Comparison of ENCODE assay signal across 10 mouse cellular contexts in genomic region chr6:121144066-121144465, GRCm38 (mm10). TPM values are rescaled to one million over a fixed set of nuclear protein-coding genes. Genes with fewer than 3 reads are reported as not detected.
A peak's percentile ranks its signal among the peaks of the same experiment; 100 is the strongest.
DNase-seq lines count a peak whose midpoint lies in the region; ATAC-seq and TF ChIP-seq lines count a peak whose summit lies in the region.
"Had no signal": no experiment of that assay in that cellular context is flagged by ENCODE, and none has a peak within 500 bp of the region (broad histone marks: within the 10 kb centered on the region; RNA-seq: fewer than 3 reads in every experiment).

No protein-coding gene starts in this region.

- H3K9ac ChIP-seq in hindbrain, embryonic 13.5 days, result no peak overlapping the region
- no peak overlapping the region for H3K9ac ChIP-seq in liver, embryonic 11.5 days (ENCODE audit: low read depth, low read length)
- no peak overlapping the region for H3K9ac ChIP-seq in stomach, postnatal 0 days (ENCODE audit: low read length)
- H3K9ac ChIP-seq: embryonic facial prominence, embryonic 13.5 days; midbrain, embryonic 12.5 days had no signal

- H3K27ac ChIP-seq in hindbrain, embryonic 13.5 days, result no peak overlapping the region
- no peak overlapping the region for H3K27ac ChIP-seq in liver, embryonic 11.5 days (ENCODE audit: low read depth, low read length)
- H3K27ac ChIP-seq in stomach, postnatal 0 days (replicated peaks), result no peak overlapping the region
- H3K27ac ChIP-seq: embryonic facial prominence, embryonic 13.5 days; midbrain, embryonic 12.5 days had no signal

- no peak overlapping the region for H3K4me3 ChIP-seq in hindbrain, embryonic 13.5 days
- no peak overlapping the region for H3K4me3 ChIP-seq in liver, embryonic 11.5 days (ENCODE audit: low read depth, low read length)
- no peak overlapping the region for H3K4me3 ChIP-seq in stomach, postnatal 0 days (ENCODE audit: low read depth, low read length)
- H3K4me3 ChIP-seq: embryonic facial prominence, embryonic 13.5 days; midbrain, embryonic 12.5 days had no signal

- peak; percentile 65 for ATAC-seq in hindbrain, embryonic 13.5 days (ENCODE audit: low FRiP score)
- ATAC-seq in liver, embryonic 11.5 days (replicated peaks; ENCODE audit: low FRiP score), result 0 out of 2 replicates have a peak, but pooled peaks have one; percentile 27
- peak; percentile 71 for ATAC-seq in stomach, postnatal 0 days (ENCODE audit: low FRiP score, low TSS enrichment)

- peak; percentile 32 to 56 for DNase-seq in cerebellum, postnatal 14 days
- DNase-seq in cerebellum, adult 11 months, result no peak
- DNase-seq in right cerebral cortex, postnatal 10 days (ENCODE audit: low spot score in 2 of 2), result peak; percentile 66 to 72
- no peak for DNase-seq in right cerebral cortex, postnatal 25 days
- no peak for DNase-seq in liver, embryonic 11.5 days (ENCODE audit: low spot score)
- peak; percentile 52 for DNase-seq in stomach, postnatal 0 days (ENCODE audit: low spot score)
- DNase-seq in c-Kit-positive CD71-positive TER-119-positive erythroid progenitor cells, embryonic 14.5 days (ENCODE audit: low spot score), result no peak

- no peaks in the 10 kb centered on the region for H3K27me3 ChIP-seq in hindbrain, embryonic 13.5 days
- H3K27me3 ChIP-seq in liver, embryonic 11.5 days (replicated peaks; ENCODE audit: control insufficient read depth, insufficient read depth, low read length), result no peaks in the 10 kb centered on the region; the same call in 1 of the 2 replicates
- H3K27me3 ChIP-seq in stomach, postnatal 0 days (ENCODE audit: control insufficient read depth, insufficient read depth, low read length), result no peaks in the 10 kb centered on the region
- H3K27me3 ChIP-seq: embryonic facial prominence, embryonic 13.5 days; midbrain, embryonic 12.5 days had no signal

- WGBS in hindbrain, embryonic 13.5 days, result 55% methylated on average over 4 of the region's 4 CpGs
- WGBS in liver, embryonic 11.5 days, result 55% methylated on average over 4 of the region's 4 CpGs
- 43% methylated on average over 4 of the region's 4 CpGs for WGBS in stomach, postnatal 0 days

- H3K4me2 ChIP-seq in hindbrain, embryonic 13.5 days, result no peak overlapping the region
- H3K4me2 ChIP-seq in liver, embryonic 11.5 days, result no peak overlapping the region
- no peak overlapping the region for H3K4me2 ChIP-seq in stomach, postnatal 0 days (replicated peaks; ENCODE audit: low read depth)
- H3K4me2 ChIP-seq: embryonic facial prominence, embryonic 13.5 days; midbrain, embryonic 12.5 days had no signal

- no peak for TF ChIP-seq CTCF in stomach, postnatal 0 days (IDR thresholded peaks at IDR 0.05; ENCODE audit: low read depth)

- no peaks in the 10 kb centered on the region for H3K9me3 ChIP-seq in hindbrain, embryonic 13.5 days
- no peaks in the 10 kb centered on the region for H3K9me3 ChIP-seq in liver, embryonic 11.5 days (ENCODE audit: control insufficient read depth, low read length)
- H3K9me3 ChIP-seq in stomach, postnatal 0 days (ENCODE audit: control insufficient read depth, low read length), result no peaks in the 10 kb centered on the region
- H3K9me3 ChIP-seq: embryonic facial prominence, embryonic 13.5 days; midbrain, embryonic 12.5 days had no signal

- no peaks in the 10 kb centered on the region for H3K36me3 ChIP-seq in hindbrain, embryonic 13.5 days
- no peaks in the 10 kb centered on the region for H3K36me3 ChIP-seq in liver, embryonic 11.5 days (ENCODE audit: control insufficient read depth, insufficient read depth, low read length)
- no peaks in the 10 kb centered on the region for H3K36me3 ChIP-seq in stomach, postnatal 0 days (ENCODE audit: control insufficient read depth, insufficient read depth, low read length)
- H3K36me3 ChIP-seq: embryonic facial prominence, embryonic 13.5 days; midbrain, embryonic 12.5 days had no signal

- no peak for TF ChIP-seq EP300 in stomach, postnatal 0 days (optimal IDR thresholded peaks at IDR 0.05)

- peaks cover 28% of the 10 kb centered on the region for H3K4me1 ChIP-seq in hindbrain, embryonic 13.5 days (replicated peaks)
- no peaks in the 10 kb centered on the region for H3K4me1 ChIP-seq in liver, embryonic 11.5 days (replicated peaks; ENCODE audit: control insufficient read depth, insufficient read depth, low read length)
- no peaks in the 10 kb centered on the region; the same call in 1 of the 2 replicates for H3K4me1 ChIP-seq in stomach, postnatal 0 days (replicated peaks; ENCODE audit: control insufficient read depth, insufficient read depth)

RNA-seq across cellular contexts. Expression of gene Mical3, which starts 13.3 kb away (rescaled TPM):
- polyA plus RNA-seq in hindbrain, embryonic 13.5 days (2015; fragmentation: Nextera tagmentation; extraction: Ambion mirVana), result 33.8 and 34.5 TPM in 2 replicates
- polyA plus RNA-seq in liver, embryonic 11.5 days (2014; fragmentation: Nextera tagmentation; extraction: Ambion mirVana), result 16.6 and 20.2 TPM in 2 replicates
- 4.1 and 4.5 TPM in 2 replicates for polyA plus RNA-seq in stomach, postnatal 0 days (2015; fragmentation: Nextera tagmentation; extraction: Ambion mirVana)

RNA-seq across cellular contexts. Expression of gene Pex26, which starts 39.4 kb away (rescaled TPM):
- polyA plus RNA-seq in hindbrain, embryonic 13.5 days (2015; fragmentation: Nextera tagmentation; extraction: Ambion mirVana), result 13.9 and 14.7 TPM in 2 replicates
- polyA plus RNA-seq in liver, embryonic 11.5 days (2014; fragmentation: Nextera tagmentation; extraction: Ambion mirVana), result 6.0 and 6.3 TPM in 2 replicates
- polyA plus RNA-seq in stomach, postnatal 0 days (2015; fragmentation: Nextera tagmentation; extraction: Ambion mirVana), result 6.2 and 6.5 TPM in 2 replicates

Comparison
In these comparisons a context has a peak if more than half of its experiments do, and no peak if none do; other contexts are left out.
1. DNase-seq: peak in cerebellum, postnatal 14 days (2 of 2), right cerebral cortex, postnatal 10 days (2 of 2) and stomach, postnatal 0 days (single experiment); none in cerebellum, adult 11 months (single experiment), right cerebral cortex, postnatal 25 days (single experiment), liver, embryonic 11.5 days (single experiment) and c-Kit-positive CD71-positive TER-119-positive erythroid progenitor cells, embryonic 14.5 days (single experiment).
2. Peak in every context shown above with its lines, with median percentiles within 50 percentile points of each other: ATAC-seq.